Mouse (Mus musculus): Measurements from ENCODE around the gene Zbtb45. TPM values are rescaled to one million over a fixed set of nuclear protein-coding genes. Genes with fewer than 3 reads are reported as not detected.

Zbtb45 gene
- 12.8 and 13.2 TPM in 2 replicates for total RNA-seq (2021)
- long read RNA-seq, experiment 1, transcript Zbtb45-201 (3 exons, 2,171 nt) = major isoform, 12 of 27 reads
- long read RNA-seq, experiment 1, partial matches to known transcripts = 1 of 27 reads
- long read RNA-seq, experiment 1, other reads (novel, unspliced or antisense) = 12 of 27 reads
- long read RNA-seq, experiment 2, transcript Zbtb45-201 (3 exons, 2,171 nt) = major isoform, 9 of 21 reads
- long read RNA-seq, experiment 2, partial matches to known transcripts = 1 of 21 reads
- long read RNA-seq, experiment 2, other reads (novel, unspliced or antisense) = 11 of 21 reads

GRCm38 (mm10) chr7:13010005-13010908 lies at the start of gene Zbtb45:
Gene Zbtb45, minus strand, starts transcription at chr7:13010034.
- no peak for DNase-seq

DNA sequence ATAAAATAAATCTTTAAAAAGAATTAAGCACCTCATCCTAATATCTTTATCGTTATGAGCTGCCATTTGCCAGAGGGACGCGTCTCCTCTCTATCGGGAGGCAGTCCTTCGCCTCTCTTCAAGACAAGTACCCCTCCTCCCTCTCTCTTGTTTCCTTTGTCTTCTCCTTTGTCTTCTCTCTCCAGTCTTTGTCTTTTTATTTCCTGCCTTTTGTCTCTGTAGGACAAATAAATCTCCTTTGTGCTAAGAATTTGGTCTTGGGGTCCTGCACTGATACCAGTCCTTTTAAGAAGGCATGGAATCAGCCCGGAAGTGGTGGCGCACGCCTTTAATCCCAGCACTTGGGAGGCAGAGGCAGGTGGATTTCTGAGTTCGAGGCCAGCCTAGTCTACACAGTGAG lies 49.7 kb upstream of the Zbtb45 start:
- DNase-seq = no peak

DNA sequence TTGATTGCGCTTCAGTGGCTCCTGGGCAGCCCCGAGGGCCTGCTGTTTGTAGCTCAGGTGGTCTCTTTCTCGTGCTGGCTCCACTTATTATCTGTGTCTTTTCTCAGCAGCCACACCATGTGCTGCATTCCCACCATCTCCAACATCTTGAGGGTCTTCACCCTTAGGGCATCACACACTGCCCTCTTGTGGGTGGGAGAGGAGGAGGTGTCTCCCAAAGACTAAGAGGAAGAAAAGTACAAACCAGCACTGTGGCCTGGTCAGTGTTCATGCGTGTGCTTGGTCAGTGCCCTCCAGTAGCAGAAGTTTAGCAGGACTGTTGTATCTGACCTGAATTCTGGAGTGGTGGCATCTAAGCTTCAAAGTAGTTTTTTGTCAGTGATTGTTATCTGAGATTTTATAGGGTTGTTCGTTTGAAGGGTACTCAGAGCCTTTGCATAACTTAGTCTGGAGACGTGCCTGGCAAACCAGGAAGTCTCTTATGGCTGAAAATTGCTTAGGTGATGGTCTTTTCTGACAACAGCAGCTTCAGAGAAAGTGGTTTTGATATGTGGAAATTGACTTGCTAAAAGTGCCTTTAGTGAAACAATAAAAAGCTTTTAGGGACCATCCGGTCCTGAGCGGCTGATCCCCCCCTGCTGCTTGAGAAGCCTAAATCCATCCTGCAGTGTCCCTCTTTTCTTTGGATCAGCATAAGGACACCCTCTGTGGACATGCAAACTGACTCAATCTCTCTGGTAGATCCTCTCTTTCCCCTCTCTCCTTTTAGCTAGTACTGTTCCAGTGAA lies 47.3 kb upstream of the Zbtb45 start:
- no peak for DNase-seq

GRCm38 (mm10) chr7:13054287-13055010 lies 44.6 kb upstream of the Zbtb45 start, which contains the start of gene Mzf1:
Gene Mzf1, minus strand, starts transcription at chr7:13054764.
- DNase-seq = peak; percentile 95

DNA sequence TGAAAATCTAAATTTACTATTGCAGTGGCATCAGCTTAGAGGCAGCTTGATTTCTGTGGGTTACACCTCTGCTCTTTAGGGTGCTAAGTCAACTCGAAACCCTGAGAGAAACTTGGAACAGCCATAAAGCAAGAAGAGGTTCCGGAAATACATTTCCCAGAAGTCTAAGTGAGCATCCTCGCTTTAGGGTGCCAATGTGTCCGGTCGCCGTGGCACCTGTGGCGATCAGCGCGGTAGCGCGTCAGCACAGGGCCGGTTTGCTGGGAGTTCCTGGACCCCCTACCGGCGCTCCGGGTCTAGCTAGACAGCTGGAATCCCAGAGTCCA lies 44.1 kb upstream of the Zbtb45 start:
- DNase-seq = no peak

DNA sequence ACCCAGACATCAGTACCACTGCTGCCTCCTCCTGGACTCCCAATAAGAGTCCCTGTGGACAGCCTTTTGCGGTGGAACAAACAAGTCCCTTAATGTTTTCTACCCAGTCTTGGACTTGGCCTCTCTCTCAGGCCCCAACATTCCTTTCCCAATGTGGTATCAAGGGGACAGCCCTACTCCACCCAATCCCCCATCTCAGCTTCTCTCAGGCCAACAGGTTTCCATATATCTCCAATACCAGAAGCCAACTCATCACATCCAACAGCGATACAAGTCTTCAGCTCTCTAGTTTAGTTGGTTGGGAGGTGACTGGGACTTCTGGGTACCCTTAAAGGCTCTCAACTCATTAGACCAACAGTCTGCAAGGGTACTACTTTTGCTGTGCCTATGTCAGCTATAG lies 43.7 kb upstream of the Zbtb45 start:
- DNase-seq = no peak

DNA sequence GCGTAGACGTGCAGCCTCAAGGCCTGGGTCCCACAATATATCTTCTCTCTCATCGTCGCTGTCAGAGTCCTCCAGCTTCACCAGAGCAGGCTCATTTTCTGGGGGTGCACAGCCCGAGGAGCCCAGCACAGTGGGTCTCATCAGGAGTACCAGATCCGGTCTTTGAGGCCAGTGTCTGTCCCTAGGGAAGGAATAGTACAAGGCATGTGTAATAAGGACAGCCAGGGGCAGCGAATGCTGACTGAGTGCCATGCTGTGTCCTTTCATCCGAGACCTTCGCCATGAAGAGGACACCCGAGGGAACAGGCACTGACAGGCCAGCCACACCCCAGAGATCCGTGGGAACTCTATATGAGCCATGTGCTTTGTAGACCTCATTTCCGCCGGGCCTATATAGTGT lies 43.2 kb upstream of the Zbtb45 start:
- DNase-seq = no peak

GRCm38 (mm10) chr7:13046084-13046483 lies 36.2 kb upstream of the Zbtb45 start:
- peak; percentile 81 for DNase-seq

DNA sequence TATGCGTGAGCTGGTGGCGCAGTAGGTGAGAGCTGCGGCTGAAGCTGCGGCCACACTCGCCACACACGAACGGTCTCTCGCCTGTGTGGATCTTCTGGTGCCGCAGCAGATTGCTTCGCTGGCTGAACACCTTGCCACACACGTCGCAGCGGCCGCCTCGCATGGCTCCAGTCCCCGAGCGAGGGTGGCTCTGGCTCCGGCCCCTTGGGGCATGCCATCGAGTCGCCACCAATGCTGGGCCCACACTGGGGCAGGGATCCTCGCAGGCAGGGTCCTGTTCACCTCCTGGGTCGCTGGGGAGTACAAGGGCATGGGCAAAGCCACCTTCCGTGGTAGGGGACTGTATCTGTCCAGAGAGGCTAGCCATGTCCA lies 34.4 kb upstream of the Zbtb45 start:
- no peak for DNase-seq

GRCm38 (mm10) chr7:13043445-13044253 lies 33.8 kb upstream of the Zbtb45 start:
- DNase-seq = peak; percentile 54

- DNase-seq = no peak
Measured at GRCm38 (mm10) chr7:13043120-13043444, 33.2 kb upstream of the Zbtb45 start.

DNA sequence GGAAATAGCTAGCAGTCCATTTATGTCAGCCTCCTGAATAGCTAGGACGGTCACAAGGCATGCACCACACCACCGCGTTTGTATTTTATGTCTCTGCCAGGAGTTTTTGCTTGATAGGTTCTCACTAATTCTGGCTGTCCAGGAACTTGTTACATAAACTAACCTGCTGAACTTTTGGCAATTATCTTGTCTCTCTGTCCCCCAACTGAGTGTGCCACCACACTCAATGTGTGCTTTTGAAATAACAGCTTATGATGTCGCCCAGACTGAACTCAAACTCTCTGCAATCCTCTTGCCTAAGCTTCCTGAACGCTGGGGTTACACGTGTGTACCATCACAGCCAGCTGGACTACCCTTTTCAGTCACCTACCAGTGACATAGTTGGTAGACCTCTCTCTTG lies 32.7 kb upstream of the Zbtb45 start:
- DNase-seq = no peak

DNA sequence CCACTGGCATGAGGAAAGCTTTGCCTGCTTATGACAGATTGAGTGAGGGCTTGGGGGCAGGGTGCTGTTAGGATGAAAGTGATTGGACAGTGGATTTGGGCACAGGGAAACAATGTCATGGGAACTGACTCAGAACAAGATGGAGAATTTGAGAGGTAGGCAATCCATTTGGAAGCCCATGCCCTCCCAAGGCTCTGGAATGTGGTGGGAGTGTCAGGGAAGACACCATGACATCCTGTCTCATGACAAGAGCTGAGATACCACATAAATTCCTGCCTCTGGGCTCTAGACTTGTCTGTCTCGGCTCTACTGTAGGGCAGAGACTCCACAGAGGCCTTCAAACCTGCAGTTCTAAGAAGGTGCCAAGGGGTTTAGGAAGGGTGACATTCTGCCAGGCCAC lies 31.4 kb upstream of the Zbtb45 start:
- no peak for DNase-seq

GRCm38 (mm10) chr7:13039181-13039580 lies 29.3 kb upstream of the Zbtb45 start:
- DNase-seq = no peak

GRCm38 (mm10) chr7:13038621-13039169 lies 28.9 kb upstream of the Zbtb45 start:
- DNase-seq = no peak

GRCm38 (mm10) chr7:13037901-13038555 lies 28.2 kb upstream of the Zbtb45 start, which contains the start of gene Ube2m:
Gene Ube2m, minus strand, starts transcription at chr7:13038275.
- DNase-seq = peak; percentile 99

GRCm38 (mm10) chr7:13037366-13037765 lies 27.5 kb upstream of the Zbtb45 start:
- DNase-seq = no peak

- no peak for DNase-seq
Measured at GRCm38 (mm10) chr7:13036806-13037205, 27.0 kb upstream of the Zbtb45 start.

DNA sequence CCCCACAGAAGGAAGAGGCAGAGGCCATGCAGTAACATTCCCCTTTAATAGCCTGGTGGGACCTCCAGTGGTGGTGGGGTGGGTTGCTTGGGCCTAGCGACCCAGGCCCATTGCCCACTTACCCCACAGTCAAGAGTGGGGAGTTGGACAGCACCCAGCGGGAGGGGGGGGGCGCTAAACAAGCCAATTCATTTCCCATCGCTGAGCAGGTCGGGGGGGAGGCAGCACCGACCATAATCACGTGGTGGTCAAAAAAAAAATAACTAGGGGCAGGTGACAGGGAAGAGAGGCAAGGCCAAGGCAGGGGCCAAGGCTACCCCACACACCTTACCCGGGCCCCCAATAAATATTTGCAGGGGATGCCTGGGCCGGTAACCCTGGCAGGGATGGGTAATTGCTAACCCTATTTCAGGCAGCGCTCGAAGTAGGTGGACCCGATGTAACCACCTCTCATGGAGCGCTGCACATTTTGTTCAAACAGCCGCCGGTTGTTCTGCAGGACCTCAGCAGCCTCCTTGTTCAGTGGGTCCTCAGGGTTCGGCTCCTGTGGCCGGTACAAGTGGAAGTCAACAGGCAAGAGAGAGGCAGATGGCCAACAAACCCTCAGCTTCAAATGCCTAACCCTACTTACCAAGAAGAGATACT lies 25.5 kb upstream of the Zbtb45 start:
- DNase-seq = no peak

All from adrenal gland, postnatal 14 days (tissue).